Mouse (Mus musculus): ENCODE results near the gene Lrrc29.
A peak's percentile ranks its signal among the peaks of the same experiment; 100 is the strongest.

GRCm38 (mm10) chr8:105290554-105291314 lies 35.3 kb downstream of the Lrrc29 start:
- peak; percentile 94 for TF ChIP-seq CTCF (IDR thresholded peaks at IDR 0.05; ENCODE audit: insufficient read depth, low read length)
- TF ChIP-seq POLR2A (IDR thresholded peaks at IDR 0.05; ENCODE audit: borderline replicate concordance, extremely low read depth, low read depth, low read length): no peak
